Mouse (Mus musculus) bone marrow macrophage, adult 2 months (primary cell): Measurements from ENCODE around the gene Ankrd27.

Source experiments
- CTCF ChIP-seq: IDR thresholded peaks from 2 replicates; pipeline ENCODE4 v1.5.1; 2012; ENCODE audit warnings: low read depth, mild to moderate bottlenecking, low read length, moderate library complexity
- POLR2A ChIP-seq: IDR thresholded peaks from 2 replicates; pipeline ENCODE4 v1.6.1; 2012; ENCODE audit warnings: mild to moderate bottlenecking, low read depth, low read length, borderline replicate concordance

DNA sequence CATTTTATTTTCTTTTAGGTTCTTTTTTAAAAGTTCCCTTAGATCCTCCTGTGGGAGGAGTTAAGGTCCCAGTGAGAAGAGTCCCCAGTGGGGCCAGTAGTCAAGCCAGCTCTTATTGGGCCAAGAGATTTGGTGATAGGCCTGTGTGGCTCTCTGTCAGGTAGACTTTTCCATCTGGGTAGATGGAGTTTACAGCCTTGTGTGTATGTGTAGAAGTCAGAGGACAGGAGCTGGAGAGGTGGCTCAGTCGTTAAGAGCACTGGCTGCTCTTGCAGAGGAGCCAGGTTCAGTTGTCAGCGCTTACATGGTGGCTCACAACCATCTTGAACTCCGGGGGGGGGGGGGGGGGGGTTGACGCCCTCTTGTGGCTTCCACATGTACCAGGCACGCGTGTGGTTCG is 3.4 kb downstream of the Ankrd27 start:
- TF ChIP-seq POLR2A (no peak), CTCF (no peak)
